Mouse (Mus musculus) lung, postnatal 10 days (tissue): Measurements from ENCODE around the gene Elovl6.
A peak's percentile ranks its signal among the peaks of the same experiment; 100 is the strongest.

Experiments
- DNase-seq: peaks from one replicate; pipeline ENCODE4 v3.0.0; 2021

The Elovl6 gene

GRCm38 (mm10) chr3:129532180-129532864 is at the start of gene Elovl6:
TSS of gene Elovl6 (plus strand) at chr3:129532355.
- peak; percentile 67 for DNase-seq

GRCm38 (mm10) chr3:129488774-129489173 is 43.4 kb upstream of the Elovl6 start:
- no peak for DNase-seq

GRCm38 (mm10) chr3:129494123-129494522 is 38.0 kb upstream of the Elovl6 start:
- no peak for DNase-seq

GRCm38 (mm10) chr3:129494731-129495130 is 37.4 kb upstream of the Elovl6 start:
- no peak for DNase-seq

GRCm38 (mm10) chr3:129503781-129504180 is 28.4 kb upstream of the Elovl6 start:
- DNase-seq, result no peak

GRCm38 (mm10) chr3:129504928-129505327 is 27.2 kb upstream of the Elovl6 start:
- DNase-seq, result no peak

GRCm38 (mm10) chr3:129507736-129508135 is 24.4 kb upstream of the Elovl6 start:
- no peak for DNase-seq

GRCm38 (mm10) chr3:129508571-129508970 is 23.6 kb upstream of the Elovl6 start:
- no peak for DNase-seq

GRCm38 (mm10) chr3:129509725-129510124 is 22.4 kb upstream of the Elovl6 start:
- DNase-seq, result peak; percentile 25

- no peak for DNase-seq
These were observed 16.2 kb upstream of the Elovl6 start for GRCm38 (mm10) chr3:129515863-129516436.

- no peak for DNase-seq
These were observed 11.7 kb upstream of the Elovl6 start for GRCm38 (mm10) chr3:129520499-129520898.

GRCm38 (mm10) chr3:129523456-129524143 is 8.6 kb upstream of the Elovl6 start:
- no peak for DNase-seq

- no peak for DNase-seq
These were observed 5.1 kb upstream of the Elovl6 start for GRCm38 (mm10) chr3:129527046-129527445.

- DNase-seq, result no peak
These were observed 2.8 kb upstream of the Elovl6 start for GRCm38 (mm10) chr3:129529311-129529710.

GRCm38 (mm10) chr3:129530461-129530860 is 1.7 kb upstream of the Elovl6 start:
- no peak for DNase-seq

GRCm38 (mm10) chr3:129532865-129533742 is 949 bp downstream of the Elovl6 start:
- DNase-seq, result peak; percentile 35

- DNase-seq, result peak; percentile 71
These were observed 1.8 kb downstream of the Elovl6 start for GRCm38 (mm10) chr3:129533743-129534530.

- DNase-seq, result no peak
These were observed 3.3 kb downstream of the Elovl6 start for GRCm38 (mm10) chr3:129535444-129535843.

GRCm38 (mm10) chr3:129536109-129536508 is 4.0 kb downstream of the Elovl6 start:
- peak; percentile 91 for DNase-seq

GRCm38 (mm10) chr3:129537954-129538353 is 5.8 kb downstream of the Elovl6 start:
- DNase-seq, result no peak

- DNase-seq, result no peak
These were observed 8.7 kb downstream of the Elovl6 start for GRCm38 (mm10) chr3:129540882-129541281.

- DNase-seq, result no peak
These were observed 9.3 kb downstream of the Elovl6 start for GRCm38 (mm10) chr3:129541456-129541855.
